Mouse (Mus musculus): ENCODE measurements around the gene P2ry1.

DNA sequence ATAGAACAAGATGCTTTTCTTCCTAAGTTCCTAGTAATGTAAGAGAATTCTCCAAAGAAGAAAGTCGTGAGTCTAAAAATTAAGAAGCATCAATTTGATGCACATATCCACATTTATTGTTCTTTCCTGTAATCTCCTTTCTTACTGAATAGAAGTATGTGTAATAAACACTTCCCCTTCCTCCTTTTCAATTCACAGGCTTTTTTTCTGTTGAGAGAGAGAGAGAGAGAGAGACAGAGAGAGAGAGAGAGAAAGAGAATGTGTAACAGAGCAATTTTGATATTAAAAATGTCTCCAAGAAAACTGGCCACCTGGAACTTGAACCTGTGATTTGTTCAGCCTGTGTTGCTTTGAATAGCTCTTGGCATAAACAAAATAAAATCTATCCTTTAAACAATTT, 2.0 kb downstream of the P2ry1 start:
- TF ChIP-seq CTCF (IDR thresholded peaks at IDR 0.05; ENCODE audit: insufficient read depth, low read depth, low read length) (no peak), POLR2A (IDR thresholded peaks at IDR 0.05; ENCODE audit: insufficient read depth, low read depth, low read length) (no peak)

Measured in olfactory bulb, adult 2 months (tissue).